Mouse (Mus musculus) midbrain, embryonic 10.5 days (tissue): Measurements from ENCODE around the gene Auts2. TPM values are rescaled to one million over a fixed set of nuclear protein-coding genes. Genes with fewer than 3 reads are reported as not detected.

Source experiments
- DNase-seq: peaks from one replicate; pipeline ENCODE4 v3.0.0-alpha.2; 2017; ENCODE audit warnings: low spot score
- H3K27ac ChIP-seq: fragments of 300-500 bp; sonication (generic); replicated peaks from 2 replicates; pipeline ENCODE4 v1.5.1; 2016; ENCODE audit warnings: mild to moderate bottlenecking
- H3K27me3 ChIP-seq: fragments of 300-500 bp; sonication (generic); 2 replicates; pipeline ENCODE4 v1.6.1; 2016; ENCODE audit warnings: low read depth, mild to moderate bottlenecking; ENCODE audit not compliant: poor library complexity, severe bottlenecking
- H3K36me3 ChIP-seq: fragments of 300-500 bp; sonication (generic); 2 replicates; pipeline ENCODE4 v1.6.1; 2016; ENCODE audit warnings: mild to moderate bottlenecking, moderate library complexity
- H3K4me1 ChIP-seq: fragments of 300-500 bp; sonication (generic); 2 replicates; pipeline ENCODE4 v1.6.1; 2016
- H3K4me3 ChIP-seq: fragments of 300-500 bp; sonication (generic); 2 replicates; pipeline ENCODE4 v1.5.1; 2016; ENCODE audit warnings: mild to moderate bottlenecking, moderate library complexity
- H3K9me3 ChIP-seq: fragments of 300-500 bp; sonication (generic); replicated peaks from 2 replicates; pipeline ENCODE4 v1.6.1; 2016; ENCODE audit warnings: mild to moderate bottlenecking
- WGBS: fragments of 180-500 bp; shearing (Covaris S2); methylation state at CpG from one replicate; pipeline ENCODE4 v1.1.7; 2016; 5-methylcytosine and 5-hydroxymethylcytosine counted together
- polyA plus RNA-seq: library from polyadenylated mRNA; unstranded; fragments of >200 nt; fragmentation: Nextera tagmentation; extraction: Ambion mirVana; gene quantifications from 2 replicates; pipeline ENCODE4 v1.2.1, GENCODE M21; 2016

Auts2 gene
- polyA plus RNA-seq, 1 experiment from 2014 or later: 32.3 TPM

DNA sequence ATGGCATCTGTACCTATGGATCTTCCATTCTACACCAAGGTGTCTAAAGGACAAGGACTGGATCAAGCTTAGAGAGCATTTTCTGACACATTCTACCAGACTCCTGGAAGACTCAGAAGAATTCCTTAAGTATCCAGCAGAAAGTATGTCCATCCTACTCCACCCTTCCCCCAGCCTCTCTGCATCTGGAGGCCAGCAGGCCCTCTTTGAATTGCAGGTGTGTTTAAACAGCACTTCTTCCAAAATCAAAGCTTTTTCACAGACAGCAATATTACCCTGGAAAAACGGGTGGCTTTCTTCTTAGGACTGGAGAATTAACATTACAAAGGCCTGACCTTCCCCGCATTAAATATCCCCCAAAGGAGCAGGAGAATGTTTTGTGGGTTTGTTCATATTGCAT is 598.4 kb downstream of the Auts2 start:
- H3K4me1 ChIP-seq: peaks cover 41% of the 10 kb centered on the region

DNA sequence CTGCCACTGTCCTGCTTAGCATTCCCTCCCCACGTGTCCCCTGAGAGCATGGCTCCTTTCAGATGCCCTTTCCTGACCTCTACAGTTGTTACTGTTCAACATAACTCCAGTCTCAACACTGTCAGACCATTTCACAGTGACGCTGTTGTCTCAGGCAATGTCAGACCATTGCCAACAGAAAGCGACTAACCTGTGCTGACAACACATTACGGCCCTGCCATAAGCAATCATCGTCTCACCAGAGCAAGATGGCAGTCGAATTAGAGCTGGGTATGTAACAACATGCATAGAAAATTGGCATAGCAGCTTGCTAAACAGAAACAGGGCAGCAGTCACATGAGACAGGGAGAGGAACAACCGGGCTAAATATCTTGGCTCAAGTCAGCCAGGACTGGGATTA is 614.4 kb downstream of the Auts2 start:
- H3K27ac ChIP-seq: no peak overlapping the region
- no peak for DNase-seq
- H3K27me3 ChIP-seq: no peaks in the 10 kb centered on the region

More for the DNA sequence above, 598.4 kb downstream of the Auts2 start:
- H3K4me3 ChIP-seq: no peak overlapping the region
- DNase-seq: no peak
- no peaks in the 10 kb centered on the region for H3K27me3 ChIP-seq
- H3K36me3 ChIP-seq: no peaks in the 10 kb centered on the region
- no peaks in the 10 kb centered on the region for H3K9me3 ChIP-seq
- WGBS: 16% methylated on average over 2 of the region's 2 CpGs
- H3K27ac ChIP-seq: no peak overlapping the region

GRCm38 (mm10) chr5:131922759-131923158 is 620.4 kb downstream of the Auts2 start:
- 92% methylated on average over 4 of the region's 4 CpGs for WGBS
- Histone ChIP-seq H3K4me1 (peaks cover 14% of the 10 kb centered on the region), H3K27ac (no peak overlapping the region), H3K36me3 (no peaks in the 10 kb centered on the region), H3K4me3 (no peak overlapping the region), H3K27me3 (peaks cover 29% of the 10 kb centered on the region), H3K9me3 (no peaks in the 10 kb centered on the region)
- no peak for DNase-seq

More for the DNA sequence above, 614.4 kb downstream of the Auts2 start:
- Histone ChIP-seq H3K9me3 (no peaks in the 10 kb centered on the region), H3K36me3 (no peaks in the 10 kb centered on the region), H3K4me3 (no peak overlapping the region), H3K4me1 (peaks cover 10% of the 10 kb centered on the region)
- 85% methylated on average over 7 of the region's 7 CpGs for WGBS

GRCm38 (mm10) chr5:131922118-131922517 is 621.0 kb downstream of the Auts2 start:
- Histone ChIP-seq H3K36me3 (no peaks in the 10 kb centered on the region), H3K4me1 (peaks cover 14% of the 10 kb centered on the region), H3K9me3 (no peaks in the 10 kb centered on the region), H3K27ac (no peak overlapping the region), H3K27me3 (peaks cover 35% of the 10 kb centered on the region), H3K4me3 (no peak overlapping the region)
- WGBS: 65% methylated on average over 5 of the region's 5 CpGs
- no peak for DNase-seq

DNA sequence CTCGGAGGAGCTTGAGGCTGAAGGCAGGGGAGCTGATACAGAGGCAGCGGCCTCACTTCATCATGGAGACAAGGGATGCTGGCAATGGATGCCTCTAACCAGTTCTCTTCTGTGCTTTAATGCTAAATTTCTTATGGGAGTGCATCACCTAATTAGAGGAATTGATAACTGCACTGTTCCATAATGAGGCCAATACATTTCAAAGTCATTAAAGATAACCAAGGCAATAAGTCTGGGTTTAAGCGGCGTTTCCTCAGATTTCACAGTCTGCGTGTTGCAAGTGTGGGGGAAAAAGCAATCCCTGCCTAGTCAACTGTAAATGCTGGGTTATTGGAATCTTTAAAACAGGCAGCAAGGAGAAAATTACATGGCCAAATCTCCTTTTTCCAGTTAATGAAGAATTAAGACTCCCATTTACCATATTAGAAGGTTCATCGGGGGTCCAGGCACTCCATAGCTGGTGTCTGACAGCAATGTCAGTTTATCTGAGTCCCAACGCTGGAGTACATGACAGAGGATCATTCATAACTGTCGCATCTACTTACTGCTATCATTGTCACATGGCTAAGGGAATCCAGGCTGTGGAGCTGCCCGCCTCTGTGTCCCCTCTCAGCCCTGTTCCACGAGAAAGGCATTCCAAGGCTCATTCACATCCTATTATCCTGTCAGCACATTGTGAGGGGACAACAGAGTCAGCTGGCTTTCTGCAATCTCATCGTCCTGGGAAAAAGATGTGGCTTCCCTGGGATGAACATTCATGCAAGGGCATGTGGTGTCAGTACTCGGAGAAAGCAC is 623.0 kb downstream of the Auts2 start:
- H3K27ac ChIP-seq: no peak overlapping the region
- WGBS: 67% methylated on average over 12 of the region's 12 CpGs
- no peak for DNase-seq

GRCm38 (mm10) chr5:131916791-131917403 is 626.2 kb downstream of the Auts2 start:
- no peak for DNase-seq
- 87% methylated on average over 12 of the region's 12 CpGs for WGBS
- peaks cover 72% of the 10 kb centered on the region for H3K27me3 ChIP-seq

More for the DNA sequence above, 623.0 kb downstream of the Auts2 start:
- Histone ChIP-seq H3K9me3 (no peaks in the 10 kb centered on the region), H3K4me3 (no peak overlapping the region), H3K4me1 (peaks cover 14% of the 10 kb centered on the region), H3K36me3 (no peaks in the 10 kb centered on the region), H3K27me3 (peaks cover 52% of the 10 kb centered on the region)

DNA sequence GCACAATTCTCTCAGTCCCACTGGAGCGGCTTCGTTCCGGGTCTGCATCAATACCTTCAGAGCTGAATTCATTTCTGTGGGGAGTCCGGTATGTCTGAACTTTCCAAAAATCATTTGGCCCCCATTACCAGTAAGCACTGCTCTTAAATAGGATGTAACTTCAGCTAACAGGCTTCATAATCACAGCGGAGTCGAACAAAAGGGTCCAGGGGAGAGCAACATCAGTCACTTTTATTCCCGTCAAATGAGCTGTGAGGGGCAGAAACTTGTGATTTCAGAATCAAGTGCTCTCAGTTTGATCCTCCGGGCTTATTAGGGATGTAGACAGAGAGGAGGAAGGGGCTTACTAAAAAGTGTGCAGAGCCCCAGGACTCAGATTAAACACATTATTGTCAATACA is 629.6 kb downstream of the Auts2 start:
- Histone ChIP-seq H3K4me1 (peaks cover 12% of the 10 kb centered on the region), H3K36me3 (no peaks in the 10 kb centered on the region), H3K27ac (no peak overlapping the region), H3K9me3 (no peaks in the 10 kb centered on the region), H3K4me3 (no peak overlapping the region), H3K27me3 (peaks cover 67% of the 10 kb centered on the region)
- 57% methylated on average over 8 of the region's 8 CpGs for WGBS
- no peak for DNase-seq

More at GRCm38 (mm10) chr5:131916791-131917403, 626.2 kb downstream of the Auts2 start:
- H3K36me3 ChIP-seq: no peaks in the 10 kb centered on the region
- no peak overlapping the region for H3K4me3 ChIP-seq
- H3K27ac ChIP-seq: no peak overlapping the region
- peaks cover 22% of the 10 kb centered on the region for H3K4me1 ChIP-seq
- no peaks in the 10 kb centered on the region for H3K9me3 ChIP-seq

- no peak for DNase-seq
- no peak overlapping the region for H3K4me3 ChIP-seq
- peaks cover 12% of the 10 kb centered on the region for H3K4me1 ChIP-seq
- no peak overlapping the region for H3K27ac ChIP-seq
- 0 out of 2 replicates have a peak, but pooled peaks cover 1% of the 10 kb centered on the region for H3K36me3 ChIP-seq
- peaks cover 61% of the 10 kb centered on the region for H3K27me3 ChIP-seq
- no peaks in the 10 kb centered on the region for H3K9me3 ChIP-seq
- 72% methylated on average over 1 of the region's 1 CpGs for WGBS
These were observed 630.2 kb downstream of the Auts2 start for GRCm38 (mm10) chr5:131912983-131913382.

- Histone ChIP-seq H3K27ac (no peak overlapping the region), H3K9me3 (no peaks in the 10 kb centered on the region), H3K36me3 (0 out of 2 replicates have a peak, but pooled peaks cover 2% of the 10 kb centered on the region), H3K27me3 (peaks cover 10% of the 10 kb centered on the region; the same call in 1 of the 2 replicates), H3K4me1 (no peaks in the 10 kb centered on the region), H3K4me3 (no peak overlapping the region)
- DNase-seq: no peak
- WGBS: 85% methylated on average over 3 of the region's 3 CpGs
These were observed 636.8 kb downstream of the Auts2 start for GRCm38 (mm10) chr5:131906313-131906712.

- no peaks in the 10 kb centered on the region for H3K27me3 ChIP-seq
- H3K4me3 ChIP-seq: no peak overlapping the region
- no peaks in the 10 kb centered on the region for H3K4me1 ChIP-seq
- H3K9me3 ChIP-seq: no peaks in the 10 kb centered on the region
- DNase-seq: no peak
- no peak overlapping the region for H3K27ac ChIP-seq
- 0 out of 2 replicates have a peak, but pooled peaks cover 2% of the 10 kb centered on the region for H3K36me3 ChIP-seq
- 86% methylated on average over 10 of the region's 10 CpGs for WGBS
These were observed 638.7 kb downstream of the Auts2 start for GRCm38 (mm10) chr5:131904478-131904877.

DNA sequence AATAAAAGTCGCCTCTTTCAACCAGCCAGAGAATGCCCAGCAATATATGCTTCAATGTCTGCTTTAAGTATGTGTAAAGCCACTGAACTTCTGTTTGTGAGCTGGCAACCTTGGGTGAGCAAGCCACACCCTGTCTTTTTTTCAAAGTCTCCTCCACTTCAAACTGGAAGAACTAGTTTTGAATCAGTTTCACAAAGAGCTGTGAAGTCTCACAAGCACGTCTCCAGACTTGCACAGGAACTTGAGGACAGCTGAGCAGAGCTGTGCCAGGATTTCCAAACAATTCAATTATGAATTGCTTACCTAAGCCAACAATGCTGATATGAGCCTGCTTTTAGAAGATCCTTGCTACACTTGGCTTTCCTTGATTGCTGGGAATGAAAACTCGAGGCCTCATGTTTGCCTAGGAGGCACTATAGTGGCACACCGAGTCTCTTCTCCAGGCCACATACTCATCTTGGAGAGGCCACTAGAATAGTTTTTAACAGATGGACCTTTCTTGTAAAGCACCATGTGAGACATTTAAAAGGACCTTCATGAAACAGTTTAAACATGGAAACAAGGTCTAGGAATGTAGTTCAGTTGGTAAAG is 645.0 kb downstream of the Auts2 start:
- no peaks in the 10 kb centered on the region for H3K36me3 ChIP-seq
- WGBS: 85% methylated on average over 4 of the region's 4 CpGs
- 0 out of 2 replicates have a peak, but pooled peaks cover 3% of the 10 kb centered on the region for H3K4me1 ChIP-seq

DNA sequence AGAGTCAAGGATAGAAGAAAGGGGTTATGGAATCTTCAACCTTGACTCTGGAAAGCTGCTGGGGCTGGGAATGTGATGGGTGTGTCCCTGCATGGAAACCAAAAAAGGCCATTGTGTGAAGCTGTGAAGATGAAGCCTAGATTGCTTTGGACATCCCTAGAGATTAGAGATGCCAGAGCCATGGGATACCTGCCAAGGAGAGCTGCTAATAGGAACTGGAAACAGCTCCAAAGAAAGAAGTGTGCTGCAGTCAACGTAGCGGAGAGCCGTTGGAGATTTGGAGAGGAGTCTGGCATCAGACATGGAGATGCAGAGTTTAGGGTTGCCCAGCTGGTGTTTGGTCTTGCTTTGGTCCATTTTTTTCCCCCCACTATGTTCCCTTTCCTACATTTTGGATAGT is 656.5 kb downstream of the Auts2 start:
- no peak overlapping the region for H3K4me3 ChIP-seq
- peaks cover 10% of the 10 kb centered on the region for H3K4me1 ChIP-seq
- H3K27ac ChIP-seq: no peak overlapping the region
- H3K27me3 ChIP-seq: no peaks in the 10 kb centered on the region
- no peak for DNase-seq
- WGBS: 95% methylated on average over 3 of the region's 3 CpGs
- no peaks in the 10 kb centered on the region for H3K36me3 ChIP-seq
- no peaks in the 10 kb centered on the region for H3K9me3 ChIP-seq

More for the DNA sequence above, 645.0 kb downstream of the Auts2 start:
- no peak overlapping the region for H3K4me3 ChIP-seq
- no peaks in the 10 kb centered on the region for H3K27me3 ChIP-seq
- no peak for DNase-seq
- H3K27ac ChIP-seq: no peak overlapping the region
- no peaks in the 10 kb centered on the region for H3K9me3 ChIP-seq

GRCm38 (mm10) chr5:131876569-131876968 is 666.6 kb downstream of the Auts2 start:
- Histone ChIP-seq H3K9me3 (no peaks in the 10 kb centered on the region), H3K36me3 (no peaks in the 10 kb centered on the region), H3K4me1 (no peaks in the 10 kb centered on the region), H3K27me3 (peaks cover 8% of the 10 kb centered on the region), H3K27ac (no peak overlapping the region), H3K4me3 (no peak overlapping the region)
- DNase-seq: no peak
